In the genomic region with DNA sequence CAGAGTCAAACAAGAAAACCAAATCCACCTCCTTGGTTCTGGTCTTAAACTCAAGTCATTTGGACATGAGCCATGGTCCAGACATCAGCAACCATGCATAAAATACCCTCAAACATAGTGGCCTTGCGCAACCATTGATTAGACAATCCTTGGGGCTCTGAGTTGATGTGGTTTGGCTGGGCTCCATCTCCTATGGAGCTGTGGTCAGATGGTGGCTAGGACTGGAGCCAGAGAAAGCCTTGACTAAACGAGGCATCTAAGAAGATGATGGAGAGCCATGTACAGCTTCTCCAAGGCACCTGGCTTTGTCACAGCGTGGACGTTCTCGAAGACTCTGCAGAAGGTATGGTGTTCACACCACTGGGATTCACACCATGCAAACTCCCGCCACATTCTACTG, we compare ENCODE assay signal across 8 mouse cellular contexts.
DNase-seq lines count a peak whose midpoint lies in the region; ATAC-seq and TF ChIP-seq lines count a peak whose summit lies in the region.

No protein-coding gene starts in this region.

- no peak overlapping the region for H3K4me3 ChIP-seq in lung, adult 2 months (replicated peaks; ENCODE audit: extremely low read depth, low read depth, low read length)

- TF ChIP-seq POLR2A in lung, adult 2 months (IDR thresholded peaks at IDR 0.05; ENCODE audit: borderline replicate concordance, extremely low read depth, low read depth, low read length): no peak

- ATAC-seq in erythroblast, adult 5-6 weeks (replicated peaks; ENCODE audit: low FRiP score, poor library complexity, severe bottlenecking): no peak
- no peak for ATAC-seq in megakaryocyte-erythroid progenitor cell, adult 5-6 weeks (replicated peaks; ENCODE audit: low FRiP score, low TSS enrichment, poor library complexity, severe bottlenecking)

- WGBS in lung, adult 2 months: 73% methylated on average over 6 of the region's 6 CpGs

- TF ChIP-seq CTCF in lung, adult 2 months (IDR thresholded peaks at IDR 0.05; ENCODE audit: insufficient read depth, low read length): no peak

- peaks cover 4% of the 10 kb centered on the region; the same call in 1 of the 2 replicates for H3K4me1 ChIP-seq in lung, adult 2 months (ENCODE audit: control insufficient read depth, insufficient read depth, low read length)

- peak; percentile 43 for DNase-seq in kidney, adult 18-20 months
- no peak for DNase-seq in kidney, postnatal 4 days
- DNase-seq in Muller cell, postnatal 12 days (ENCODE audit: inconsistent ontology term): peak; percentile 92
- DNase-seq in cerebellum, adult 9-10 months: peak; percentile 79
- DNase-seq in lung, adult 2 months: peak; percentile 25
- no peak for DNase-seq in c-Kit-positive CD71-positive TER-119-positive erythroid progenitor cells, embryonic 14.5 days (ENCODE audit: low spot score)

Comparison
In these comparisons a context has a peak if more than half of its experiments do, and no peak if none do; other contexts are left out.
1. DNase-seq: peak in kidney, adult 18-20 months (single experiment), Muller cell, postnatal 12 days (single experiment), cerebellum, adult 9-10 months (single experiment) and lung, adult 2 months (single experiment); none in kidney, postnatal 4 days (0 of 2) and c-Kit-positive CD71-positive TER-119-positive erythroid progenitor cells, embryonic 14.5 days (single experiment).